Mouse (Mus musculus): Measurements from ENCODE around the gene Mxd4. TPM values are rescaled to one million over a fixed set of nuclear protein-coding genes. Genes with fewer than 3 reads are reported as not detected.

Gene Mxd4
- total and polyA plus RNA-seq, 2 experiments: 43.6 to 125 TPM

- under 1% methylated on average over 57 of the region's 57 CpGs for WGBS
- peaks cover 4% of the 10 kb centered on the region; the same call in 1 of the 2 replicates for H3K36me3 ChIP-seq (ENCODE audit: control insufficient read depth, insufficient read depth, low read length)
- peak within 1 kb of the TSS; percentile 89 for H3K27ac ChIP-seq (replicated peaks; ENCODE audit: insufficient read depth, low read depth, low read length)
- peak within 1 kb of the TSS; percentile 81 for H3K4me3 ChIP-seq (ENCODE audit: insufficient read depth, low read depth, low read length)
- TF ChIP-seq POLR2A (IDR thresholded peaks at IDR 0.05; ENCODE audit: extremely low read depth, insufficient read depth, low read length) (peak; percentile 82), CTCF (IDR thresholded peaks at IDR 0.05; ENCODE audit: low read depth, low read length) (peak; percentile 40)
- peaks cover 4% of the 10 kb centered on the region; the same call in 1 of the 2 replicates for H3K4me1 ChIP-seq (ENCODE audit: control insufficient read depth, insufficient read depth, low read length)
- peak within 1 kb of the TSS; percentile 90 for H3K9ac ChIP-seq (ENCODE audit: low read depth, low read length)
- DNase-seq (ENCODE audit: extremely low read depth, low read depth, low spot score): peak; percentile 95
- no peaks in the 10 kb centered on the region for H3K27me3 ChIP-seq (ENCODE audit: control insufficient read depth, insufficient read depth, low read length)
- H3K79me2 ChIP-seq (ENCODE audit: control insufficient read depth, insufficient read depth, low read length): no peaks in the 10 kb centered on the region; the same call in 1 of the 2 replicates
These were observed 18.3 kb downstream of the Mxd4 start, which contains the start of the genes Poln and Haus3 for GRCm38 (mm10) chr5:34168950-34169891. TSS of gene Poln (minus strand) at chr5:34169448. TSS of gene Haus3 (minus strand) at chr5:34169527.

GRCm38 (mm10) chr5:34167857-34168256, 19.7 kb downstream of the Mxd4 start:
- Histone ChIP-seq H3K27me3 (ENCODE audit: control insufficient read depth, insufficient read depth, low read length) (no peaks in the 10 kb centered on the region), H3K4me3 (ENCODE audit: insufficient read depth, low read depth, low read length) (no peak overlapping the region), H3K79me2 (ENCODE audit: control insufficient read depth, insufficient read depth, low read length) (no peaks in the 10 kb centered on the region; the same call in 1 of the 2 replicates), H3K27ac (replicated peaks; ENCODE audit: insufficient read depth, low read depth, low read length) (no peak overlapping the region), H3K9ac (ENCODE audit: low read depth, low read length) (no peak overlapping the region), H3K36me3 (ENCODE audit: control insufficient read depth, insufficient read depth, low read length) (peaks cover 9% of the 10 kb centered on the region), H3K4me1 (ENCODE audit: control insufficient read depth, insufficient read depth, low read length) (peaks cover 4% of the 10 kb centered on the region; the same call in 1 of the 2 replicates)
- 82% methylated on average over 4 of the region's 4 CpGs for WGBS
- TF ChIP-seq CTCF (IDR thresholded peaks at IDR 0.05; ENCODE audit: low read depth, low read length) (no peak), POLR2A (IDR thresholded peaks at IDR 0.05; ENCODE audit: extremely low read depth, insufficient read depth, low read length) (no peak)
- no peak for DNase-seq (ENCODE audit: extremely low read depth, low read depth, low spot score)

DNA sequence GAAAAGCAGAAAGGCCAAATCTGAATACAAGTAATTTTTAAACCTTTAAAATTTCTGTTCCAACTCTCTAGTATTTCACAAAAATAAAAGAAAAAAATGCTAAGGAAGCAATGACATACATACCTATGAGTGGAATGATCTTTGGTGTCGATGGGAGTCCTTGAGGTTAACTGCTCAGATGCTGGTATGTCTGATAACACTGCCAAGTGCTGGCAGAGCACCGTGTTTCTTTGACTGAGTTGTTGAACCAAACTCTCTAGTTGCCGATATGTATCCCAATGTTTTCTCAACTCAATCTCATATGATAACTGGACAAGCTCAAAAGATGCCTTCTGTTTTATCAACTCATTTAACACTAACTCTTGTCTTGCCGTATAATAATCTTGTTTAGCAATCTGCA, 21.7 kb downstream of the Mxd4 start:
- 74% methylated on average over 4 of the region's 4 CpGs for WGBS
- Histone ChIP-seq H3K27ac (replicated peaks; ENCODE audit: insufficient read depth, low read depth, low read length) (no peak overlapping the region), H3K79me2 (ENCODE audit: control insufficient read depth, insufficient read depth, low read length) (no peaks in the 10 kb centered on the region; the same call in 1 of the 2 replicates), H3K9ac (ENCODE audit: low read depth, low read length) (no peak overlapping the region), H3K27me3 (ENCODE audit: control insufficient read depth, insufficient read depth, low read length) (no peaks in the 10 kb centered on the region), H3K4me1 (ENCODE audit: control insufficient read depth, insufficient read depth, low read length) (peaks cover 4% of the 10 kb centered on the region; the same call in 1 of the 2 replicates), H3K4me3 (ENCODE audit: insufficient read depth, low read depth, low read length) (no peak overlapping the region), H3K36me3 (ENCODE audit: control insufficient read depth, insufficient read depth, low read length) (peaks cover 9% of the 10 kb centered on the region)
- TF ChIP-seq POLR2A (IDR thresholded peaks at IDR 0.05; ENCODE audit: extremely low read depth, insufficient read depth, low read length) (no peak), CTCF (IDR thresholded peaks at IDR 0.05; ENCODE audit: low read depth, low read length) (no peak)
- DNase-seq (ENCODE audit: extremely low read depth, low read depth, low spot score): no peak

DNA sequence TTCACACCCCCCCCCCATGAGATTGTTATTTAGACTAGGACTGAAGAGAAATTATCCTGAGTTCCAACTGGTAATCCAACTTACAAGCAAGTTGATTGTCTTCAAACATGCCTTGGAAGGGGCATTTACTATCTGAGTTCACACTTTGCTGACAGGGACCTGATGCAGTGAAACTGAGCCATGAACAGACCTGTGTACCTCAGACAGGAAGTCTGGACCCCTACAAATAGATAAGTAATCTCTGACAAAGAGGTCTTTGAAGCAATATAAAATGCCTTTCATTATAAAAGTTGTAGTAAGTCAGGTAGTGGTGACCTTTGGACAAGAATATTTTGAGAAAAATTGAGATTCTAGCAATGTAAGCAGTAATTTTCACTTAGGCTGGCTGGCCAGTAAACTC, 39.0 kb downstream of the Mxd4 start:
- Histone ChIP-seq H3K27ac (replicated peaks; ENCODE audit: insufficient read depth, low read depth, low read length) (no peak overlapping the region), H3K9ac (ENCODE audit: low read depth, low read length) (no peak overlapping the region), H3K4me1 (ENCODE audit: control insufficient read depth, insufficient read depth, low read length) (no peaks in the 10 kb centered on the region), H3K79me2 (ENCODE audit: control insufficient read depth, insufficient read depth, low read length) (no peaks in the 10 kb centered on the region), H3K36me3 (ENCODE audit: control insufficient read depth, insufficient read depth, low read length) (peaks cover 2% of the 10 kb centered on the region), H3K27me3 (ENCODE audit: control insufficient read depth, insufficient read depth, low read length) (no peaks in the 10 kb centered on the region), H3K4me3 (ENCODE audit: insufficient read depth, low read depth, low read length) (no peak overlapping the region)
- DNase-seq (ENCODE audit: extremely low read depth, low read depth, low spot score): no peak
- TF ChIP-seq CTCF (IDR thresholded peaks at IDR 0.05; ENCODE audit: low read depth, low read length): no peak
- TF ChIP-seq POLR2A (IDR thresholded peaks at IDR 0.05; ENCODE audit: extremely low read depth, insufficient read depth, low read length): no peak

- Histone ChIP-seq H3K27ac (replicated peaks; ENCODE audit: insufficient read depth, low read depth, low read length) (no peak overlapping the region), H3K79me2 (ENCODE audit: control insufficient read depth, insufficient read depth, low read length) (no peaks in the 10 kb centered on the region), H3K4me3 (ENCODE audit: insufficient read depth, low read depth, low read length) (no peak overlapping the region), H3K4me1 (ENCODE audit: control insufficient read depth, insufficient read depth, low read length) (no peaks in the 10 kb centered on the region), H3K9ac (ENCODE audit: low read depth, low read length) (no peak overlapping the region), H3K27me3 (ENCODE audit: control insufficient read depth, insufficient read depth, low read length) (no peaks in the 10 kb centered on the region), H3K36me3 (ENCODE audit: control insufficient read depth, insufficient read depth, low read length) (no peaks in the 10 kb centered on the region)
- no peak for TF ChIP-seq POLR2A (IDR thresholded peaks at IDR 0.05; ENCODE audit: extremely low read depth, insufficient read depth, low read length)
- TF ChIP-seq CTCF (IDR thresholded peaks at IDR 0.05; ENCODE audit: low read depth, low read length): no peak
- DNase-seq (ENCODE audit: extremely low read depth, low read depth, low spot score): no peak
- 98% methylated on average over 3 of the region's 3 CpGs for WGBS
These were observed 40.0 kb downstream of the Mxd4 start for GRCm38 (mm10) chr5:34147554-34147953.

All from liver, adult 2 months (tissue).